Mouse (Mus musculus): ENCODE data around the gene Tmtc1. TPM values are rescaled to one million over a fixed set of nuclear protein-coding genes. Genes with fewer than 3 reads are reported as not detected.

Tmtc1 gene
- total and polyA plus RNA-seq, 2 experiments from 2014 or later = 2.4 to 45.4 TPM

DNA sequence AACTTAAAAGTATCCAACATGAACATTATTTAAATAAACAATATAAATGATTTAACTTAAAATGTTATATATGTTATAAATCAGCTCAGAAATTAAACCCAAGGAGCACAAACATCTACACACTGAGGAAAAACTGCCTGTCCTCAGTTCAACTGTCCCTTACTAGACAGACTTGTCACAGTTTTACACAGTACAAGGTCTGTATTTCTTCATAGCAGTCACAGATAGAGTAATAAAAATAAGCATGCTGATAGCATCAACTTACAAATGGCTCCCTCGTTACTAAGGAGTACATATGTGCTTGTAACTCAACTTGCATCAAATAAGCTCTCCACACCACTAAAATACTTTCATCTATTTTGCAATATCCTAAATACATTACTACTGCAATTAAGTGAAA is 239.1 kb downstream of the Tmtc1 start:
- Histone ChIP-seq H3K4me2 (ENCODE audit: low read depth, low read length) (no peak overlapping the region), H3K4me3 (ENCODE audit: low read length) (no peak overlapping the region), H3K27ac (no peak overlapping the region), H3K9me3 (ENCODE audit: low read length) (no peaks in the 10 kb centered on the region), H3K36me3 (ENCODE audit: insufficient read depth, low read length) (peaks cover 27% of the 10 kb centered on the region), H3K9ac (replicated peaks; ENCODE audit: low read length) (no peak overlapping the region), H3K4me1 (ENCODE audit: insufficient read depth, low read length) (no peaks in the 10 kb centered on the region), H3K27me3 (ENCODE audit: insufficient read depth, low read length) (no peaks in the 10 kb centered on the region)
- no peak for TF ChIP-seq CTCF (IDR thresholded peaks at IDR 0.05; ENCODE audit: low read depth)
- no peak for ATAC-seq
- WGBS = 90% methylated on average over 1 of the region's 1 CpGs
- DNase-seq (ENCODE audit: low spot score) = no peak

DNA sequence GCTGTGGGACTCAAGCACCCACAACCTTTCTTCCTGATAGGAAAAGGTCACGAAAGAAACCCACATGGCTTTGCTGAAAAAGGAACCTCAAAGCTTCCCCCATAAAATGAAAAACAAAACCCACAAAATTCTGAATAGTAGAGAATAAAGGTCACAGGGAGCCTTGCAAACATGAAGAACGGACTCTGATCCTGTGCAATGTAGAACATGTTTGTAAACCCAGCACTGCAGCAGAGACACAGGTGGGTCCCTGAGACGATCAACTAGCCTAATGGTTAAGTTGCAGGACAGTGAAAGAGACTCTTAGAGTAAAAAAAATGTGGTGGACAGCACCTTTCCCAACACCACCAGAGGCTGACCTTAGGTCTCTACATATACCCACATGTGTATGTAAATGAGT is 244.5 kb downstream of the Tmtc1 start:
- H3K27me3 ChIP-seq (ENCODE audit: insufficient read depth, low read length) = no peaks in the 10 kb centered on the region
- no peaks in the 10 kb centered on the region for H3K9me3 ChIP-seq (ENCODE audit: low read length)
- no peaks in the 10 kb centered on the region for H3K4me1 ChIP-seq (ENCODE audit: insufficient read depth, low read length)
- ATAC-seq (no peak), DNase-seq (ENCODE audit: low spot score) (no peak)
- no peak overlapping the region for H3K4me3 ChIP-seq (ENCODE audit: low read length)
- TF ChIP-seq CTCF (IDR thresholded peaks at IDR 0.05; ENCODE audit: low read depth) = no peak
- peaks cover 34% of the 10 kb centered on the region for H3K36me3 ChIP-seq (ENCODE audit: insufficient read depth, low read length)
- H3K27ac ChIP-seq = no peak overlapping the region
- 94% methylated on average over 3 of the region's 3 CpGs for WGBS
- no peak overlapping the region for H3K4me2 ChIP-seq (ENCODE audit: low read depth, low read length)
- H3K9ac ChIP-seq (replicated peaks; ENCODE audit: low read length) = no peak overlapping the region

DNA sequence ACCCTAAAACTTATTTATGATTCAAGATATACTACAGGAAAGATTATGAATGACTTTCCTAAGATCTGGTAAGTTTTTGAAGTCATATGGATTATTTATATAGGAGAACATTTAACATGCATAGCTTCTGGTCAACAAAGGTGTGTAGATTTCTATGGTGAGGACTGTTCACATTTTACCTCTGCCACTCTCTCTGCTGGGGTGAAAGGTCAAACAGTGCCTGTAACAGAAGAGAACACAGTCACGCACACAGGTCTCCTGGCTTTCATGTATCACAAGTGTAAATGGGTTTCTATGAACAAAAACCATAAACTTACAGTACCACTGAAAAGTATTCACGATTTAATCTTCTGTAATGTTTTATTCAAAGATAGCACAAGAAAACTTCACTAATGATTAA is 245.0 kb downstream of the Tmtc1 start:
- no peaks in the 10 kb centered on the region for H3K4me1 ChIP-seq (ENCODE audit: insufficient read depth, low read length)
- H3K9me3 ChIP-seq (ENCODE audit: low read length) = no peaks in the 10 kb centered on the region
- no peak for ATAC-seq
- H3K27me3 ChIP-seq (ENCODE audit: insufficient read depth, low read length) = no peaks in the 10 kb centered on the region
- no peak for DNase-seq (ENCODE audit: low spot score)
- no peak for TF ChIP-seq CTCF (IDR thresholded peaks at IDR 0.05; ENCODE audit: low read depth)
- no peak overlapping the region for H3K4me3 ChIP-seq (ENCODE audit: low read length)
- 93% methylated on average over 2 of the region's 2 CpGs for WGBS
- peaks cover 38% of the 10 kb centered on the region for H3K36me3 ChIP-seq (ENCODE audit: insufficient read depth, low read length)
- H3K4me2 ChIP-seq (ENCODE audit: low read depth, low read length) = no peak overlapping the region
- no peak overlapping the region for H3K27ac ChIP-seq
- no peak overlapping the region for H3K9ac ChIP-seq (replicated peaks; ENCODE audit: low read length)

DNA sequence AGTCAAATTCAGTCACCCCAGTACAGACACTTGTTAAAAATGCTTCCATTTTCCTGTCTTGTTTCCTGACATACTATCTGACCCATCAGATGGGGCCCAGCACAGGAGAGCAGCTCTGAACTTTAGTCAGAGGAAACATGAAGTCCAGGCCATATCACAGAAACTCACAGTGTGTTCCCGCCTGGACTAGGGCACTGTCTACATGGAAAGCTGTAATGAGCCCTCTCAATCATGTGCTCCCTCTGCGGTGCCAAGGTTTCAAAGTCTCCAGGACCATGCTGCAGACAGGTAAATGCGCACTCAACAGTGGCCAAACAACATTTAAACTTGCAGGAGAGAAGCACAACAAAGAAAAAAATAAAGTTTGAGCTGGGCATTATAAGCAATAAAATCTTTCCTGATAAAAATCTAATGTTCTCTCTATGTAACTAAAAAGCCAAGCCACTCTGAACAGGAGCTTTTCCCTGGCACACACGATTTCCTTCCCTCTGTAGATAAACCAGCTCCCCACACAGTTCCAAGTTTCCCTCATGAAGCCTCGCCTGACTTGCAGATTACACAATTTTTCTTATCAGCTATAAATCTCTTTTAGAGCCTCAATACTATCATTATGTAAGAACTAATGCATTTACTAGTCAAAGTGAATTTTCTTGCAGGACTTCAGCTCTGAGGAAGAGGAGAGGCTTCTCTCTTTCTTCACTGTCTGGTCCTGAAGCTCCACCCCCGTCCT is 250.1 kb downstream of the Tmtc1 start:
- Histone ChIP-seq H3K4me3 (ENCODE audit: low read length) (no peak overlapping the region), H3K9me3 (ENCODE audit: low read length) (no peaks in the 10 kb centered on the region), H3K4me2 (ENCODE audit: low read depth, low read length) (no peak overlapping the region), H3K4me1 (ENCODE audit: insufficient read depth, low read length) (no peaks in the 10 kb centered on the region), H3K36me3 (ENCODE audit: insufficient read depth, low read length) (peaks cover 22% of the 10 kb centered on the region), H3K27me3 (ENCODE audit: insufficient read depth, low read length) (no peaks in the 10 kb centered on the region), H3K27ac (no peak overlapping the region), H3K9ac (replicated peaks; ENCODE audit: low read length) (no peak overlapping the region)
- TF ChIP-seq CTCF (IDR thresholded peaks at IDR 0.05; ENCODE audit: low read depth) = no peak
- WGBS = 93% methylated on average over 6 of the region's 6 CpGs
- ATAC-seq (no peak), DNase-seq (ENCODE audit: low spot score) (no peak)

DNA sequence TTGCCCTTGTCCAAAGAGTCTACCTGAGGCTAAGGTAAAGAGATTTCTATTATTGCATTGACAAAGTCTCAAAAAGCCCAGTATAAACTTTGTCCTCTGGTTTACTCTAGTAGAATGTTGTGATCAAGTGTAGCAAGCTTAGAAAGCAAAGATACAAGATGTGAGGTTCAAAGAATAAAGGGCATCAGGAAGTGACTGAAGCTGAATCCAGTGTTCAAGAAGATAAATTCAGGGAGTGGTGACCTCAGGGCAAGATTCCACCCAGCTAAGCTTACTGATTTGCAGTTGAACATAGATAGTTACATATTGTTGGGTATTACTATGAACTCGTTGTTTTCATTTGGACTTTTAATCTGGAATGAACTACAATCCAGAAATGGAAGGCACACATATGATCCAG is 258.5 kb downstream of the Tmtc1 start:
- WGBS = 93% methylated on average over 1 of the region's 1 CpGs
- no peak for TF ChIP-seq CTCF (IDR thresholded peaks at IDR 0.05; ENCODE audit: low read depth)
- no peak overlapping the region for H3K9ac ChIP-seq (replicated peaks; ENCODE audit: low read length)

More for the DNA sequence above, 258.5 kb downstream of the Tmtc1 start:
- H3K4me1 ChIP-seq (ENCODE audit: insufficient read depth, low read length) = no peaks in the 10 kb centered on the region
- ATAC-seq = no peak
- no peak for DNase-seq (ENCODE audit: low spot score)
- peaks cover 41% of the 10 kb centered on the region for H3K36me3 ChIP-seq (ENCODE audit: insufficient read depth, low read length)
- H3K4me3 ChIP-seq (ENCODE audit: low read length) = no peak overlapping the region
- H3K4me2 ChIP-seq (ENCODE audit: low read depth, low read length) = no peak overlapping the region
- H3K27ac ChIP-seq = no peak overlapping the region
- H3K27me3 ChIP-seq (ENCODE audit: insufficient read depth, low read length) = no peaks in the 10 kb centered on the region
- no peaks in the 10 kb centered on the region for H3K9me3 ChIP-seq (ENCODE audit: low read length)

Other genes starting within 250 kb of the Tmtc1 start
- 63.1 and 112 TPM in 2 replicates for gene Ergic2, start 232.0 kb downstream of the Tmtc1 start, total RNA-seq (2014; rRNA removed)
- gene Ergic2, start 232.0 kb downstream of the Tmtc1 start, polyA plus RNA-seq (2015; fragmentation: Nextera tagmentation; extraction: Ambion mirVana) = 204 and 211 TPM in 2 replicates